Mouse (Mus musculus) ES-Bruce4 (cell line): ENCODE measurements at regions not wholly inside any gene's neighbourhood (a gene's known extent, or its start where the extent isn't known, plus 50 kb on each side); places are given as distances from the start of the nearest gene placed in this dataset.

ENCODE experiments used
- CTCF ChIP-seq: IDR thresholded peaks from one replicate; pipeline ENCODE4 v1.8.1; 2011; ENCODE audit warnings: low read depth, low read length
- POLR2A ChIP-seq: IDR thresholded peaks from one replicate; pipeline ENCODE4 v1.8.1; 2011; ENCODE audit warnings: low read length; ENCODE audit not compliant: insufficient read depth

DNA sequence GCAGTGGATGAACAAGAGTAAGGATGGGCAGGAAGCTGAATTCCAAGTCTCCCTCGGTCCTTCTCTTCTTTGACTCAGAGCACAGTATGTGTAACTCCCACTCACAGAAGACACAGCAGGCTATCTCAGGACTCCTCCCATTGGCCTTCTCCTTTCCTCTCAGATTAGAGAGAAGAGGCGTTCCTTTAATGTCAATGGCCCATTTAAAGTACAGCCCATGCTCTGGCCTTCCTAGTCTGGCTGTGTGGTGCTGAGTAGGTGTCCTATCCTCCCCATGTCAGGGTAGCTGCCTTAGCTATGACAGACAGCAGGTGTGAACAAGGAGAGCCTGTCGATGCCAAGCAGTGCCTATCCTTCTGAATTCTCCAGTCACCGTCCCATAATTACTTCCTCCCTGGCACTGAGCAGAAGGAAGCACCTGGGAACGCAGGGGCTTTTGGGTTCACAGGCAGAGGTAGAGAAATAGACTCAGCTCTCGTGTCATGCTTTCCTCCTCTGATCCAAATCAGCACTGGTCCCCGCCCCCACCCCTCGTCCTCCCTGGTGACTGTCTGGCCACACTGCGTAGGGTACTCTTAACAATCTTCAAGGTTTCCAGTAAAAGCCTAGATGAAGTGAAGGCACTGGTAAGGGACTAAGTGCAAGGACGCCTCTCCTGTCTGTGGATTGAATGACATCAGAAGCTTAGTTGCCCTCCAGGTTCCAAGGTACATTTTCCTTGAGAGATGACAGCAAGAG lies 257.8 kb downstream of the Mycn start:
- TF ChIP-seq CTCF (no peak), POLR2A (no peak)
